ENCODE assay signal across 8 mouse cellular contexts in genomic region chr13:47043030-47043680, GRCm38 (mm10). TPM values are rescaled to one million over a fixed set of nuclear protein-coding genes. Genes with fewer than 3 reads are reported as not detected.
DNase-seq lines count a peak whose midpoint lies in the region; ATAC-seq lines count a peak whose summit lies in the region.

TSS of gene Kdm1b (plus strand) at chr13:47043499.

- peak within 1 kb of the TSS; percentile 100 for H3K4me2 ChIP-seq in hindbrain, embryonic 12.5 days (replicated peaks)

- peak within 1 kb of the TSS; percentile 83 for H3K27ac ChIP-seq in hindbrain, embryonic 12.5 days

- peak within 1 kb of the TSS; percentile 86 for H3K9ac ChIP-seq in hindbrain, embryonic 12.5 days

- ATAC-seq in hindbrain, embryonic 12.5 days (ENCODE audit: low FRiP score), result peak; percentile 97

- no peaks in the 10 kb centered on the region for H3K27me3 ChIP-seq in hindbrain, embryonic 12.5 days

- peaks cover 3% of the 10 kb centered on the region; the same call in 1 of the 2 replicates for H3K36me3 ChIP-seq in hindbrain, embryonic 12.5 days

- no peaks in the 10 kb centered on the region for H3K9me3 ChIP-seq in hindbrain, embryonic 12.5 days (replicated peaks)

- under 1% methylated on average over 48 of the region's 48 CpGs for WGBS in hindbrain, embryonic 12.5 days

- H3K4me3 ChIP-seq in hindbrain, embryonic 12.5 days, result peak within 1 kb of the TSS; percentile 81

- peak; percentile 99 for DNase-seq in NIH3T3 (ENCODE audit: low read depth)
- peak; percentile 100 for DNase-seq in cerebellum, postnatal 10 days
- DNase-seq in frontal cortex, postnatal 10 days (ENCODE audit: low spot score in 2 of 2), result peak; percentile 95 to 98
- DNase-seq in layer of hippocampus, postnatal 14 days (ENCODE audit: low spot score in 2 of 2), result peak; percentile 97 to 98
- peak; percentile 99 for DNase-seq in lung, postnatal 14 days
- peak; percentile 98 for DNase-seq in retina, adult 2 months (ENCODE audit: low read depth, low spot score)
- peak; percentile 98 to 99 for DNase-seq in thymus, postnatal 36 days

- peaks cover 12% of the 10 kb centered on the region for H3K4me1 ChIP-seq in hindbrain, embryonic 12.5 days

RNA-seq across cellular contexts. Expression of gene Kdm1b, which starts in this region (rescaled TPM):
- 20.3 and 20.5 TPM in 2 replicates for polyA plus RNA-seq in hindbrain, embryonic 12.5 days (2016; fragmentation: Nextera tagmentation; extraction: Ambion mirVana)
- 10 to 100 TPM in 1 of 2 experiments, 1 to 10 TPM in 1; 8.7 to 11.7 TPM for total RNA-seq in layer of hippocampus, postnatal 14 days (2021)

Comparison
In these comparisons a context has a peak if more than half of its experiments do, and no peak if none do; other contexts are left out.
1. Peak in every context shown above with its lines: DNase-seq, ATAC-seq, H3K4me3 ChIP-seq and H3K27ac ChIP-seq.